Comparison of ENCODE assay signal across 31 mouse cellular contexts in genomic region chr11:77532202-77532846, GRCm38 (mm10). TPM values are rescaled to one million over a fixed set of nuclear protein-coding genes. Genes with fewer than 3 reads are reported as not detected.
"Had no signal": no experiment of that assay in that cellular context is flagged by ENCODE, and none has a peak within 500 bp of the region (broad histone marks: within the 10 kb centered on the region; RNA-seq: fewer than 3 reads in every experiment).

No protein-coding gene starts in this region.

- H3K36me3 ChIP-seq: intestine, embryonic 15.5 days had no signal

- H3K27me3 ChIP-seq: heart, embryonic 12.5 days; hindbrain, embryonic 12.5 days; intestine, embryonic 15.5 days; limb, embryonic 12.5 days; liver, embryonic 13.5 days; liver, embryonic 15.5 days had no signal

- H3K9ac ChIP-seq: heart, embryonic 12.5 days; hindbrain, embryonic 12.5 days; hindbrain, embryonic 14.5 days; intestine, embryonic 15.5 days; limb, embryonic 12.5 days; liver, embryonic 13.5 days; liver, embryonic 15.5 days had no signal

- H3K27ac ChIP-seq: gastrocnemius, adult 2 months; heart, embryonic 10.5 days; hindbrain, embryonic 10.5 days; hindbrain, embryonic 12.5 days; hindbrain, embryonic 14.5 days; intestine, embryonic 15.5 days; layer of hippocampus, adult 2 months; limb, embryonic 10.5 days; limb, embryonic 12.5 days; liver, embryonic 13.5 days; liver, embryonic 15.5 days had no signal

- H3K9me3 ChIP-seq: heart, embryonic 10.5 days; heart, embryonic 12.5 days; hindbrain, embryonic 10.5 days; hindbrain, embryonic 12.5 days; intestine, embryonic 15.5 days; limb, embryonic 10.5 days; limb, embryonic 12.5 days; liver, embryonic 13.5 days; liver, embryonic 15.5 days had no signal

- H3K4me2 ChIP-seq: heart, embryonic 12.5 days; hindbrain, embryonic 12.5 days; hindbrain, embryonic 14.5 days; intestine, embryonic 15.5 days; limb, embryonic 12.5 days; liver, embryonic 11.5 days; liver, embryonic 13.5 days; liver, embryonic 15.5 days had no signal

- DNase-seq: gastrocnemius, adult 2 months; gastrocnemius, postnatal 10 days; gastrocnemius, postnatal 25 days; heart, adult 18-20 months; heart, postnatal 10 days; heart, postnatal 4 days; kidney, adult 18-20 months; kidney, adult 8-10 months; kidney, postnatal 10 days; kidney, postnatal 25 days; kidney, postnatal 4 days; layer of hippocampus, adult 9-11 months; layer of hippocampus, postnatal 36 days; liver; liver, embryonic 13.5 days had no signal

- H3K4me1 ChIP-seq: heart, embryonic 10.5 days; heart, embryonic 12.5 days; hindbrain, embryonic 10.5 days; hindbrain, embryonic 12.5 days; intestine, embryonic 15.5 days; limb, embryonic 10.5 days; limb, embryonic 12.5 days; liver, embryonic 15.5 days had no signal

- ATAC-seq: hindbrain, embryonic 16.5 days; intestine, embryonic 15.5 days; intestine, postnatal 0 days had no signal

- H3K4me3 ChIP-seq: gastrocnemius, adult 2 months; heart, embryonic 10.5 days; heart, embryonic 12.5 days; hindbrain, embryonic 10.5 days; hindbrain, embryonic 12.5 days; intestine, embryonic 15.5 days; layer of hippocampus, adult 2 months; limb, embryonic 10.5 days; limb, embryonic 12.5 days; liver, embryonic 13.5 days; liver, embryonic 15.5 days had no signal

RNA-seq across cellular contexts. Expression of gene Gm10392, which starts 13.3 kb away (rescaled TPM):
- polyA plus RNA-seq: heart, embryonic 10.5 days; heart, embryonic 12.5 days; heart, embryonic 14.5 days; hindbrain, embryonic 14.5 days; intestine, embryonic 15.5 days; intestine, postnatal 0 days; kidney, embryonic 14.5 days; kidney, embryonic 16.5 days; limb, embryonic 12.5 days; liver, embryonic 11.5 days had no signal
